Mouse (Mus musculus) liver, adult 2 months (tissue): ENCODE measurements around the gene Impdh1.

Experiments used
- CTCF ChIP-seq: fragments of 200-500 bp; IDR thresholded peaks from 2 replicates; pipeline ENCODE4 v1.5.1; 2011; ENCODE audit warnings: low read depth, low read length, control low read depth
- POLR2A ChIP-seq: fragments of 200-500 bp; IDR thresholded peaks from 2 replicates; pipeline ENCODE4 v1.6.1; 2011; ENCODE audit warnings: low read length, control low read depth; ENCODE audit not compliant: insufficient read depth; ENCODE audit errors: extremely low read depth

GRCm38 (mm10) chr6:29203861-29204585 is 12.1 kb downstream of the Impdh1 start:
- TF ChIP-seq CTCF = no peak
- TF ChIP-seq POLR2A = no peak
